Mouse (Mus musculus) forebrain, embryonic 10.5 days (tissue): ENCODE data around the gene Map4k1. TPM values are rescaled to one million over a fixed set of nuclear protein-coding genes. Genes with fewer than 3 reads are reported as not detected.

ENCODE experiments used
- DNase-seq: peaks from one replicate; pipeline ENCODE4 v3.0.0-alpha.2; 2017; ENCODE audit warnings: low spot score; ENCODE audit errors: extremely low spot score
- H3K27ac ChIP-seq: fragments of 300-500 bp; sonication (generic); 2 replicates; pipeline ENCODE4 v1.5.1; 2016; ENCODE audit warnings: mild to moderate bottlenecking
- H3K27me3 ChIP-seq: fragments of 300-500 bp; sonication (generic); 2 replicates; pipeline ENCODE4 v1.6.1; 2016; ENCODE audit warnings: mild to moderate bottlenecking; ENCODE audit not compliant: poor library complexity, severe bottlenecking
- H3K36me3 ChIP-seq: fragments of 300-500 bp; sonication (generic); replicated peaks from 2 replicates; pipeline ENCODE4 v1.6.1; 2016; ENCODE audit warnings: mild to moderate bottlenecking, moderate library complexity
- H3K4me1 ChIP-seq: fragments of 300-500 bp; sonication (generic); 2 replicates; pipeline ENCODE4 v1.6.1; 2016
- H3K4me3 ChIP-seq: fragments of 300-500 bp; sonication (generic); 2 replicates; pipeline ENCODE4 v1.5.1; 2016; ENCODE audit warnings: mild to moderate bottlenecking, moderate library complexity
- H3K9me3 ChIP-seq: fragments of 300-500 bp; sonication (generic); 2 replicates; pipeline ENCODE4 v1.6.1; 2016; ENCODE audit warnings: mild to moderate bottlenecking, moderate library complexity
- WGBS: fragments of 180-500 bp; shearing (Covaris S2); methylation state at CpG from one replicate; pipeline ENCODE4 v1.1.7; 2016; 5-methylcytosine and 5-hydroxymethylcytosine counted together
- polyA plus RNA-seq: library from polyadenylated mRNA; unstranded; fragments of >200 nt; fragmentation: Nextera tagmentation; extraction: Ambion mirVana; gene quantifications from 2 replicates; pipeline ENCODE4 v1.2.1, GENCODE M21; 2016

The Map4k1 gene
- polyA plus RNA-seq, 1 experiment from 2014 or later = 13.4 TPM

- DNase-seq = no peak
- Histone ChIP-seq H3K27me3 (no peaks in the 10 kb centered on the region), H3K9me3 (no peaks in the 10 kb centered on the region), H3K27ac (no peak overlapping the region), H3K36me3 (no peaks in the 10 kb centered on the region), H3K4me1 (peaks cover 3% of the 10 kb centered on the region; the same call in 1 of the 2 replicates), H3K4me3 (no peak overlapping the region)
- 64% methylated on average over 5 of the region's 5 CpGs for WGBS
Measured at GRCm38 (mm10) chr7:28991616-28992015, 9.8 kb downstream of the Map4k1 start.

GRCm38 (mm10) chr7:28992997-28993396 lies 11.1 kb downstream of the Map4k1 start:
- peaks cover 3% of the 10 kb centered on the region; the same call in 1 of the 2 replicates for H3K4me1 ChIP-seq
- 93% methylated on average over 3 of the region's 3 CpGs for WGBS
- no peaks in the 10 kb centered on the region for H3K27me3 ChIP-seq
- no peaks in the 10 kb centered on the region for H3K36me3 ChIP-seq
- no peak overlapping the region for H3K27ac ChIP-seq
- H3K4me3 ChIP-seq = no peak overlapping the region
- no peak for DNase-seq
- H3K9me3 ChIP-seq = no peaks in the 10 kb centered on the region

GRCm38 (mm10) chr7:28993402-28993801 lies 11.6 kb downstream of the Map4k1 start:
- H3K36me3 ChIP-seq = no peaks in the 10 kb centered on the region
- no peak for DNase-seq
- H3K4me1 ChIP-seq = peaks cover 3% of the 10 kb centered on the region; the same call in 1 of the 2 replicates
- H3K4me3 ChIP-seq = no peak overlapping the region
- H3K27ac ChIP-seq = no peak overlapping the region
- no peaks in the 10 kb centered on the region for H3K27me3 ChIP-seq
- WGBS = 84% methylated on average over 3 of the region's 3 CpGs
- H3K9me3 ChIP-seq = no peaks in the 10 kb centered on the region

GRCm38 (mm10) chr7:29000651-29001605 lies 19.1 kb downstream of the Map4k1 start:
- Histone ChIP-seq H3K27me3 (peaks cover 23% of the 10 kb centered on the region), H3K27ac (peak overlapping the region; percentile 85), H3K4me1 (peaks cover 15% of the 10 kb centered on the region), H3K4me3 (peak overlapping the region; percentile 60), H3K36me3 (no peaks in the 10 kb centered on the region), H3K9me3 (peaks cover 9% of the 10 kb centered on the region; the same call in 1 of the 2 replicates)
- DNase-seq = peak; percentile 88
- whole genome bisulfite sequencing = 8% methylated on average over 43 of the region's 43 CpGs

- H3K9me3 ChIP-seq = peaks cover 9% of the 10 kb centered on the region; the same call in 1 of the 2 replicates
- H3K36me3 ChIP-seq = no peaks in the 10 kb centered on the region
- no peak for DNase-seq
- 79% methylated on average over 9 of the region's 9 CpGs for WGBS
- H3K27me3 ChIP-seq = peaks cover under 1% of the 10 kb centered on the region; the same call in 1 of the 2 replicates
- H3K4me3 ChIP-seq = no peak overlapping the region
- no peaks in the 10 kb centered on the region for H3K4me1 ChIP-seq
- no peak overlapping the region for H3K27ac ChIP-seq
Measured at GRCm38 (mm10) chr7:29007224-29008101, 25.6 kb downstream of the Map4k1 start.

GRCm38 (mm10) chr7:29008171-29008570 lies 26.3 kb downstream of the Map4k1 start:
- Histone ChIP-seq H3K27ac (no peak overlapping the region), H3K4me1 (no peaks in the 10 kb centered on the region), H3K27me3 (no peaks in the 10 kb centered on the region), H3K36me3 (no peaks in the 10 kb centered on the region), H3K4me3 (no peak overlapping the region), H3K9me3 (peaks cover 9% of the 10 kb centered on the region; the same call in 1 of the 2 replicates)
- 94% methylated on average over 10 of the region's 10 CpGs for WGBS
- DNase-seq = no peak

GRCm38 (mm10) chr7:29008714-29009113 lies 26.9 kb downstream of the Map4k1 start:
- DNase-seq = no peak
- Histone ChIP-seq H3K36me3 (no peaks in the 10 kb centered on the region), H3K27ac (no peak overlapping the region), H3K4me3 (no peak overlapping the region), H3K4me1 (no peaks in the 10 kb centered on the region), H3K9me3 (peaks cover 4% of the 10 kb centered on the region; the same call in 1 of the 2 replicates), H3K27me3 (no peaks in the 10 kb centered on the region)
- WGBS = 81% methylated on average over 9 of the region's 9 CpGs

GRCm38 (mm10) chr7:29014984-29015383 lies 33.1 kb downstream of the Map4k1 start:
- no peaks in the 10 kb centered on the region for H3K36me3 ChIP-seq
- 95% methylated on average over 1 of the region's 1 CpGs for WGBS

GRCm38 (mm10) chr7:29016440-29016839 lies 34.6 kb downstream of the Map4k1 start:
- Histone ChIP-seq H3K4me3 (no peak overlapping the region), H3K27me3 (peaks cover 54% of the 10 kb centered on the region), H3K36me3 (no peaks in the 10 kb centered on the region), H3K27ac (no peak overlapping the region), H3K9me3 (peaks cover 7% of the 10 kb centered on the region), H3K4me1 (peaks cover 10% of the 10 kb centered on the region)
- 88% methylated on average over 7 of the region's 7 CpGs for WGBS
- no peak for DNase-seq

More at GRCm38 (mm10) chr7:29014984-29015383, 33.1 kb downstream of the Map4k1 start:
- Histone ChIP-seq H3K27ac (no peak overlapping the region), H3K4me1 (peaks cover 9% of the 10 kb centered on the region), H3K4me3 (no peak overlapping the region), H3K27me3 (peaks cover 39% of the 10 kb centered on the region), H3K9me3 (peaks cover 7% of the 10 kb centered on the region)
- DNase-seq = no peak

- Histone ChIP-seq H3K9me3 (peaks cover 7% of the 10 kb centered on the region), H3K27ac (no peak overlapping the region), H3K36me3 (no peaks in the 10 kb centered on the region), H3K4me3 (no peak overlapping the region), H3K27me3 (peaks cover 58% of the 10 kb centered on the region), H3K4me1 (peaks cover 10% of the 10 kb centered on the region)
- 88% methylated on average over 7 of the region's 7 CpGs for WGBS
- DNase-seq = no peak
Measured at GRCm38 (mm10) chr7:29017222-29017621, 35.4 kb downstream of the Map4k1 start.

GRCm38 (mm10) chr7:29019447-29020220 lies 37.8 kb downstream of the Map4k1 start:
- no peak for DNase-seq
- H3K9me3 ChIP-seq = peaks cover 6% of the 10 kb centered on the region
- no peaks in the 10 kb centered on the region for H3K36me3 ChIP-seq
- H3K27ac ChIP-seq = 0 out of 2 replicates have a peak overlapping the region, but pooled peaks have one; percentile 20
- H3K27me3 ChIP-seq = peaks cover 63% of the 10 kb centered on the region
- WGBS = 5% methylated on average over 88 of the region's 88 CpGs
- H3K4me1 ChIP-seq = peaks cover 10% of the 10 kb centered on the region
- peak overlapping the region; percentile 54 for H3K4me3 ChIP-seq

- Histone ChIP-seq H3K27ac (no peak overlapping the region), H3K4me3 (no peak overlapping the region), H3K4me1 (peaks cover 14% of the 10 kb centered on the region), H3K36me3 (no peaks in the 10 kb centered on the region), H3K9me3 (no peaks in the 10 kb centered on the region), H3K27me3 (peaks cover 49% of the 10 kb centered on the region)
- WGBS = 92% methylated on average over 8 of the region's 8 CpGs
- DNase-seq = no peak
Measured at GRCm38 (mm10) chr7:29022479-29022878, 40.6 kb downstream of the Map4k1 start.
